Mouse (Mus musculus): ENCODE data around the gene Katnbl1. TPM values are rescaled to one million over a fixed set of nuclear protein-coding genes. Genes with fewer than 3 reads are reported as not detected.

The Katnbl1 gene
- polyA plus RNA-seq (2012; rRNA removed) (4.6 and 6.5 TPM in 2 replicates), polyA plus RNA-seq (2014; fragmentation: Nextera tagmentation; extraction: Ambion mirVana) (20.0 and 20.9 TPM in 2 replicates)

DNA sequence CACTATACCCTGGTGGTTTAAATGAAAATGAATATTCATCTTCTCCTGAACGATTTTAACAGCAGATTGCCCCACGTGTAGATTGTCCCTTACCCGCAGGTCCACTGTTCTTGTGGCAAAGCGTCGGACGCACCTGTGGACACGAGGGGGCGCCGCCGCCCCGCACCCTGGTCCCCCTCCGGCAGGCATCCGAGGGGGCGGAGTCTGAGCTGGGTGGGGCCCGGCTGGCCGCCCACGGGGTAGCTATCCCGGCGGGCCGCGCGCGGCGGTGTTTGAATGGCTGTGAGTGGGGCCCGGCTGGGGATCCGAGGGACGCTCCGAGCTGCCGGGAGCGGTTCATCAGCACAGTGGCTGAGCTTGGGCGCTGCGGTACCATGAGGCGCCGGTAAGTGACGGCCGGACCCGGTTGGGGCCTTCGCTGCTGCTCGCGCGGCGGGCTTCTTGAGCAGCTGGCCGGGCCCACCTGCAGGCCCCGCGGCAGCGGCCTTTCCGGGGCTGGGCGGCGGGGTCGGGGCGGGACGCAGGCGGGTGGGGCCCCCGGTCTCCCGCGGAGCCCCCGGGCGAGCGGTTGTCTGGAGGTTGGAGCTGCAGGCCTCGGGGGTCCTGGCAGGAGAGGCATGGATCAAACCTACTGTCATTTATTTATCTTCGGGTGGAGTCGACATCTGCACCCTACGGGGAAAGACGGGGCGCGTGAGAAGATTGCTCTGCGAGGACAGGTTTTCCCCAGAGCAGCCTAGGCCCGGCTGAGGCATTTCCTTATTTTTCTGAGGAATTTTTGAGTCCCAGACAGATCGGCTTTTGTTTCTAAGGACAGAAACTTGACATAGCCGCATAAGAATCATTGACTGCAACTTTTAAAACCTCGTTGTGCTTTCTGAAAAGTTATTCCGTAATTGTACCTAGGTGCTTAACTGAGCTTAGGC, at the start of gene Katnbl1:
Gene Katnbl1, plus strand, starts transcription at position 239 of the 926 bp plus-strand sequence.
- H3K36me3 ChIP-seq (replicated peaks; ENCODE audit: control insufficient read depth, insufficient read depth, low read depth): no peaks in the 10 kb centered on the region

DNA sequence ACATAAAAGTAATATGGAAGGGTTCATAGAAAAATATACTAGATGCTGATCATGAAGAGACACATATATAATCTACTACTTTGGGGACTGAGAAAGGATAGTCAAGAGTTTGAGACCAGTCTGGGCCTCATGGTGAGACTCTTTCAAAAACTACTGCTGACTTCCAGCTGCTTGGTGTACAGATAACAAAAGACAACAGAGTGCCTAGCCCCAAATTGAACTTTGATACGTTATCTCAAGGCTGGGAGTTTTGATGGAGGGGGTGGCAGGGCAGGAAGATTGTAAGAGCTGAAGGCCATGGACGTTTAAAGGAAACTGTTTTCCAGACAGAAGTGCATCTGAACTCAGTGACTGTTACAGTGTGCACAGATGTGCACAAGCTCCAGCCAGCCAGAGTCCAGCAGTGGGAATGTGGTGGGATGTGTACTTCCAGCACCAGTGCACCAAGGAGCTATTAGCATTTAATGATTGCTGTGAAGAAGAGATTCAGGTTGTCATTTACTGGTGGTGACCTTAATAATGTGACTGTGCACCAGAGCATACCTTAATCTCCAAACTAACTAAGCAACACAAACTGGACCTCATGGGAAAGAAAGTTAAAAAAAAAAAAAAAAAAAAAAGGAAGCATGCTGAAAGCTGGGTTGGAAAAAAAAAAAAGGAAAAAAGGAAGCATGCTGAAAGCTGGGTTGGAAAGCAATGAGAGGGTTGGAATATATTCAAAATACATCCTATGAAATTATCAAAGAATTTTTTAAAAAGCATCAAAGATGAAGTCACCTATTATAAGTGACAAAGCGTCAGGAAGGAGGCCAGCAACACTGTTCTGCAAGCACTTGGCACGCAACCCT, 46.7 kb upstream of the Katnbl1 start:
- Histone ChIP-seq H3K4me2 (ENCODE audit: low read depth) (peak overlapping the region; percentile 23), H3K4me1 (replicated peaks; ENCODE audit: control insufficient read depth in 2 of 2, insufficient read depth in 2 of 2, low read length in 1 of 2) (peaks cover 16 to 18% of the 10 kb centered on the region in 2 experiments), H3K27me3 (ENCODE audit: control insufficient read depth, insufficient read depth, low read length) (no peaks in the 10 kb centered on the region), H3K9ac (replicated peaks) (peak overlapping the region; percentile 12), H3K36me3 (replicated peaks; ENCODE audit: control insufficient read depth, insufficient read depth, low read depth) (no peaks in the 10 kb centered on the region; the same call in 1 of the 2 replicates), H3K4me3 (ENCODE audit: insufficient read depth in 1 of 2, low read depth in 2 of 2, low read length in 2 of 2) (no peak overlapping the region), H3K27ac (no peak overlapping the region), H3K9me3 (ENCODE audit: control insufficient read depth, low read length) (no peaks in the 10 kb centered on the region)
- no peak for TF ChIP-seq CTCF (IDR thresholded peaks at IDR 0.05; ENCODE audit: low read depth)
- peak; percentile 35; the same call in 1 of the 2 replicates for TF ChIP-seq EP300 (IDR thresholded peaks at IDR 0.05; ENCODE audit: low read depth)
- DNase-seq (ENCODE audit: low read depth in 3 of 3, low spot score in 3 of 3) (peak in 2 of 3 experiments; percentile 17 to 18), ATAC-seq (ENCODE audit: insufficient read depth) (peak; percentile 29; the same call in 1 of the 2 replicates)
- WGBS (ENCODE audit: insufficient replicate concordance): 39% methylated on average over 4 of the region's 4 CpGs

More for the DNA sequence above, at the start of gene Katnbl1:
- Histone ChIP-seq H3K9me3 (ENCODE audit: control insufficient read depth, low read length) (no peaks in the 10 kb centered on the region), H3K4me2 (ENCODE audit: low read depth) (peak within 1 kb of the TSS; percentile 95), H3K4me1 (replicated peaks; ENCODE audit: control insufficient read depth in 2 of 2, insufficient read depth in 2 of 2, low read length in 1 of 2) (peaks cover 9 to 11% of the 10 kb centered on the region in 2 experiments), H3K4me3 (ENCODE audit: insufficient read depth in 1 of 2, low read depth in 2 of 2, low read length in 2 of 2) (peak within 1 kb of the TSS; percentile 96 to 99), H3K27ac (peak within 1 kb of the TSS; percentile 84), H3K27me3 (ENCODE audit: control insufficient read depth, insufficient read depth, low read length) (no peaks in the 10 kb centered on the region), H3K9ac (replicated peaks) (peak within 1 kb of the TSS; percentile 99)
- WGBS (ENCODE audit: insufficient replicate concordance): under 1% methylated on average over 72 of the region's 72 CpGs
- DNase-seq (ENCODE audit: low read depth in 3 of 3, low spot score in 3 of 3): peak; percentile 85 to 86 (median 86)
- peak; percentile 99 for ATAC-seq (ENCODE audit: insufficient read depth)
- TF ChIP-seq EP300 (IDR thresholded peaks at IDR 0.05; ENCODE audit: low read depth) (no peak), CTCF (IDR thresholded peaks at IDR 0.05; ENCODE audit: low read depth) (peak; percentile 93)

DNA sequence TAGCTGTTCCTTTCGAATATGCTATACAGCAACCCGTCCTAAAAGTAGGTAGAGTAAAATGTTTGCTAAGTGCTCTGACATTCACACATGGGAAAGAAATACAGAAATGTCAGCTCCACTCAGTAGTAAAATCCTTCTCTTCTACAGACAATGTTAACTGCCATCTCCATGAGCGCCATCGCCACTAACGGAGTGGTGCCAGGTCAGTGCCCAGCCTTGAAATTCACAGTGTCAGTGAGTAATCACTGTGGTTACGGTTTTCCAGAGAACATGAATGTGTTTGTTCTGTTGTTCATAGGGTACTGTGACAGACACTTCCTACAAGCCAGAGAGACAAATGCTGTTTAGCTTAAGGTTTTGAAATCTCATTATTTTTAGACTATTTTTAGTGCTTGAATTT, 41.8 kb upstream of the Katnbl1 start:
- WGBS (ENCODE audit: insufficient replicate concordance): 79% methylated on average over 6 of the region's 6 CpGs
- no peak overlapping the region for H3K27ac ChIP-seq
- DNase-seq (ENCODE audit: low read depth in 3 of 3, low spot score in 3 of 3) (no peak), ATAC-seq (ENCODE audit: insufficient read depth) (no peak)
- peaks cover 2% of the 10 kb centered on the region in 2 experiments for H3K4me1 ChIP-seq (replicated peaks; ENCODE audit: control insufficient read depth in 2 of 2, insufficient read depth in 2 of 2, low read length in 1 of 2)
- no peak for TF ChIP-seq CTCF (IDR thresholded peaks at IDR 0.05; ENCODE audit: low read depth)
- TF ChIP-seq EP300 (IDR thresholded peaks at IDR 0.05; ENCODE audit: low read depth): no peak
- H3K4me3 ChIP-seq (ENCODE audit: insufficient read depth in 1 of 2, low read depth in 2 of 2, low read length in 2 of 2): no peak overlapping the region
- H3K9me3 ChIP-seq (ENCODE audit: control insufficient read depth, low read length): no peaks in the 10 kb centered on the region
- H3K4me2 ChIP-seq (ENCODE audit: low read depth): no peak overlapping the region
- no peaks in the 10 kb centered on the region for H3K27me3 ChIP-seq (ENCODE audit: control insufficient read depth, insufficient read depth, low read length)
- H3K36me3 ChIP-seq (replicated peaks; ENCODE audit: control insufficient read depth, insufficient read depth, low read depth): peaks cover 2% of the 10 kb centered on the region; the same call in 1 of the 2 replicates
- no peak overlapping the region for H3K9ac ChIP-seq (replicated peaks)

DNA sequence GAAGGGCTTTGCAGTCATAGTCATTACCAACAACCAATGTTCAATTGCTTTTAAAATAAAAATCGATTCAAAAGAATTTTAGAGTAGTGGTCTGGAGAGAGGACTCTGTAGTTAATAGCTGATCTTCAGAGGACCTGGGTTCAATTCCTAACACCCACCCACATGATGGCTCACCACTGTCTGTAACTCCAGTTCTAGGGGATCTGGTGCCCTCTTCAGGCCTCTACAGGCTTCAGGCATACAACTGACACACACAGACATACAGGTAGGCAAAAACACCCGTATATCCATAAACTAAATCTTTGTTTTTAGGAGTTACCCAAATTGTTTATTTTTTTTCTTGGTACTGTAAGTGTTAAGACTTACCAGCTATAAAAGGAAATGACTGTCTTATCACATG, 39.3 kb upstream of the Katnbl1 start:
- H3K27me3 ChIP-seq (ENCODE audit: control insufficient read depth, insufficient read depth, low read length): no peaks in the 10 kb centered on the region
- H3K4me2 ChIP-seq (ENCODE audit: low read depth): no peak overlapping the region
- H3K9me3 ChIP-seq (ENCODE audit: control insufficient read depth, low read length): no peaks in the 10 kb centered on the region
- 68% methylated on average over 2 of the region's 2 CpGs for WGBS (ENCODE audit: insufficient replicate concordance)
- H3K4me3 ChIP-seq (ENCODE audit: insufficient read depth in 1 of 2, low read depth in 2 of 2, low read length in 2 of 2): no peak overlapping the region
- H3K36me3 ChIP-seq (replicated peaks; ENCODE audit: control insufficient read depth, insufficient read depth, low read depth): peaks cover 2% of the 10 kb centered on the region
- ATAC-seq (ENCODE audit: insufficient read depth) (no peak), DNase-seq (ENCODE audit: low read depth in 3 of 3, low spot score in 3 of 3) (no peak)
- H3K4me1 ChIP-seq (replicated peaks; ENCODE audit: control insufficient read depth in 2 of 2, insufficient read depth in 2 of 2, low read length in 1 of 2): no peaks in the 10 kb centered on the region
- H3K9ac ChIP-seq (replicated peaks): no peak overlapping the region
- H3K27ac ChIP-seq: no peak overlapping the region
- TF ChIP-seq CTCF (IDR thresholded peaks at IDR 0.05; ENCODE audit: low read depth) (peak; percentile 46), EP300 (IDR thresholded peaks at IDR 0.05; ENCODE audit: low read depth) (no peak)

Measured in liver, embryonic 14.5 days (tissue).